Mouse (Mus musculus): ENCODE results near the gene Slc35e2. TPM values are rescaled to one million over a fixed set of nuclear protein-coding genes. Genes with fewer than 3 reads are reported as not detected.
"Not testable (repeated sequence)": the region's sequence is repeated elsewhere in the genome, so short reads cannot be mapped to it uniquely, and the experiment has no call there.

Gene Slc35e2
- polyA plus RNA-seq, 1 experiment: 20.2 TPM

GRCm38 (mm10) chr4:155568170-155568569 is 33.0 kb upstream of the Slc35e2 start:
- Histone ChIP-seq H3K9me3 (replicated peaks; ENCODE audit: control insufficient read depth, insufficient read depth, low read length, poor library complexity, severe bottlenecking) (no peaks in the 10 kb centered on the region), H3K4me3 (ENCODE audit: low read depth, low read length) (no peak overlapping the region), H3K36me3 (ENCODE audit: control insufficient read depth, insufficient read depth, low read length, poor library complexity, severe bottlenecking) (no peaks in the 10 kb centered on the region), H3K4me1 (ENCODE audit: control insufficient read depth, insufficient read depth, low read length) (no peaks in the 10 kb centered on the region), H3K27me3 (ENCODE audit: control insufficient read depth, insufficient read depth, low read length, poor library complexity, severe bottlenecking) (no peaks in the 10 kb centered on the region), H3K27ac (ENCODE audit: insufficient read depth, low read length) (no peak overlapping the region), H3K9ac (ENCODE audit: low read depth, poor library complexity, severe bottlenecking) (no peak overlapping the region)
- TF ChIP-seq CTCF (IDR thresholded peaks at IDR 0.05; ENCODE audit: low read depth, low read length) (no peak), EP300 (IDR thresholded peaks at IDR 0.05; ENCODE audit: insufficient read depth, low read depth, low read length) (no peak), POLR2A (IDR thresholded peaks at IDR 0.05; ENCODE audit: insufficient read depth, low read length) (no peak)

GRCm38 (mm10) chr4:155568632-155569370 is 32.4 kb upstream of the Slc35e2 start:
- Histone ChIP-seq H3K9me3 (replicated peaks; ENCODE audit: control insufficient read depth, insufficient read depth, low read length, poor library complexity, severe bottlenecking) (no peaks in the 10 kb centered on the region), H3K4me1 (ENCODE audit: control insufficient read depth, insufficient read depth, low read length) (no peaks in the 10 kb centered on the region), H3K27me3 (ENCODE audit: control insufficient read depth, insufficient read depth, low read length, poor library complexity, severe bottlenecking) (no peaks in the 10 kb centered on the region), H3K27ac (ENCODE audit: insufficient read depth, low read length) (no peak overlapping the region), H3K4me3 (ENCODE audit: low read depth, low read length) (no peak overlapping the region), H3K9ac (ENCODE audit: low read depth, poor library complexity, severe bottlenecking) (no peak overlapping the region), H3K36me3 (ENCODE audit: control insufficient read depth, insufficient read depth, low read length, poor library complexity, severe bottlenecking) (no peaks in the 10 kb centered on the region)
- no peak for TF ChIP-seq EP300 (IDR thresholded peaks at IDR 0.05; ENCODE audit: insufficient read depth, low read depth, low read length)
- TF ChIP-seq POLR2A (IDR thresholded peaks at IDR 0.05; ENCODE audit: insufficient read depth, low read length): no peak
- TF ChIP-seq CTCF (IDR thresholded peaks at IDR 0.05; ENCODE audit: low read depth, low read length): no peak

- Histone ChIP-seq H3K4me1 (ENCODE audit: control insufficient read depth, insufficient read depth, low read length) (no peaks in the 10 kb centered on the region), H3K36me3 (ENCODE audit: control insufficient read depth, insufficient read depth, low read length, poor library complexity, severe bottlenecking) (no peaks in the 10 kb centered on the region), H3K9me3 (replicated peaks; ENCODE audit: control insufficient read depth, insufficient read depth, low read length, poor library complexity, severe bottlenecking) (no peaks in the 10 kb centered on the region), H3K27me3 (ENCODE audit: control insufficient read depth, insufficient read depth, low read length, poor library complexity, severe bottlenecking) (no peaks in the 10 kb centered on the region), H3K4me3 (ENCODE audit: low read depth, low read length) (no peak overlapping the region), H3K9ac (ENCODE audit: low read depth, poor library complexity, severe bottlenecking) (no peak overlapping the region), H3K27ac (ENCODE audit: insufficient read depth, low read length) (no peak overlapping the region)
- TF ChIP-seq EP300 (IDR thresholded peaks at IDR 0.05; ENCODE audit: insufficient read depth, low read depth, low read length) (no peak), CTCF (IDR thresholded peaks at IDR 0.05; ENCODE audit: low read depth, low read length) (no peak), POLR2A (IDR thresholded peaks at IDR 0.05; ENCODE audit: insufficient read depth, low read length) (no peak)
Observed at GRCm38 (mm10) chr4:155569818-155570217, 31.4 kb upstream of the Slc35e2 start.

- not testable (repeated sequence) for H3K9ac ChIP-seq (ENCODE audit: low read depth, poor library complexity, severe bottlenecking); H3K27ac ChIP-seq (ENCODE audit: insufficient read depth, low read length); H3K27me3 ChIP-seq (ENCODE audit: control insufficient read depth, insufficient read depth, low read length, poor library complexity, severe bottlenecking); H3K4me1 ChIP-seq (ENCODE audit: control insufficient read depth, insufficient read depth, low read length); H3K9me3 ChIP-seq (replicated peaks; ENCODE audit: control insufficient read depth, insufficient read depth, low read length, poor library complexity, severe bottlenecking); H3K36me3 ChIP-seq (ENCODE audit: control insufficient read depth, insufficient read depth, low read length, poor library complexity, severe bottlenecking); H3K4me3 ChIP-seq (ENCODE audit: low read depth, low read length)
Observed at GRCm38 (mm10) chr4:155570315-155570714, 30.9 kb upstream of the Slc35e2 start.

GRCm38 (mm10) chr4:155571442-155571841 is 29.8 kb upstream of the Slc35e2 start:
- H3K4me3 ChIP-seq (ENCODE audit: low read depth, low read length): no peak overlapping the region

GRCm38 (mm10) chr4:155573155-155573554 is 28.1 kb upstream of the Slc35e2 start:
- no peaks in the 10 kb centered on the region for H3K36me3 ChIP-seq (ENCODE audit: control insufficient read depth, insufficient read depth, low read length, poor library complexity, severe bottlenecking)
- no peak for TF ChIP-seq EP300 (IDR thresholded peaks at IDR 0.05; ENCODE audit: insufficient read depth, low read depth, low read length)
- no peak for TF ChIP-seq CTCF (IDR thresholded peaks at IDR 0.05; ENCODE audit: low read depth, low read length)
- TF ChIP-seq POLR2A (IDR thresholded peaks at IDR 0.05; ENCODE audit: insufficient read depth, low read length): no peak
- no peak overlapping the region for H3K9ac ChIP-seq (ENCODE audit: low read depth, poor library complexity, severe bottlenecking)

More at GRCm38 (mm10) chr4:155571442-155571841, 29.8 kb upstream of the Slc35e2 start:
- H3K36me3 ChIP-seq (ENCODE audit: control insufficient read depth, insufficient read depth, low read length, poor library complexity, severe bottlenecking): no peaks in the 10 kb centered on the region
- no peak for TF ChIP-seq POLR2A (IDR thresholded peaks at IDR 0.05; ENCODE audit: insufficient read depth, low read length)
- no peak for TF ChIP-seq EP300 (IDR thresholded peaks at IDR 0.05; ENCODE audit: insufficient read depth, low read depth, low read length)
- no peak for TF ChIP-seq CTCF (IDR thresholded peaks at IDR 0.05; ENCODE audit: low read depth, low read length)
- H3K27ac ChIP-seq (ENCODE audit: insufficient read depth, low read length): no peak overlapping the region
- no peaks in the 10 kb centered on the region for H3K9me3 ChIP-seq (replicated peaks; ENCODE audit: control insufficient read depth, insufficient read depth, low read length, poor library complexity, severe bottlenecking)
- H3K9ac ChIP-seq (ENCODE audit: low read depth, poor library complexity, severe bottlenecking): no peak overlapping the region
- H3K4me1 ChIP-seq (ENCODE audit: control insufficient read depth, insufficient read depth, low read length): no peaks in the 10 kb centered on the region
- H3K27me3 ChIP-seq (ENCODE audit: control insufficient read depth, insufficient read depth, low read length, poor library complexity, severe bottlenecking): no peaks in the 10 kb centered on the region

More at GRCm38 (mm10) chr4:155573155-155573554, 28.1 kb upstream of the Slc35e2 start:
- H3K4me1 ChIP-seq (ENCODE audit: control insufficient read depth, insufficient read depth, low read length): no peaks in the 10 kb centered on the region
- no peaks in the 10 kb centered on the region for H3K27me3 ChIP-seq (ENCODE audit: control insufficient read depth, insufficient read depth, low read length, poor library complexity, severe bottlenecking)
- H3K4me3 ChIP-seq (ENCODE audit: low read depth, low read length): no peak overlapping the region
- H3K9me3 ChIP-seq (replicated peaks; ENCODE audit: control insufficient read depth, insufficient read depth, low read length, poor library complexity, severe bottlenecking): no peaks in the 10 kb centered on the region
- no peak overlapping the region for H3K27ac ChIP-seq (ENCODE audit: insufficient read depth, low read length)
